Mouse (Mus musculus): ENCODE measurements around the gene Papolb.

Papolb gene

DNA sequence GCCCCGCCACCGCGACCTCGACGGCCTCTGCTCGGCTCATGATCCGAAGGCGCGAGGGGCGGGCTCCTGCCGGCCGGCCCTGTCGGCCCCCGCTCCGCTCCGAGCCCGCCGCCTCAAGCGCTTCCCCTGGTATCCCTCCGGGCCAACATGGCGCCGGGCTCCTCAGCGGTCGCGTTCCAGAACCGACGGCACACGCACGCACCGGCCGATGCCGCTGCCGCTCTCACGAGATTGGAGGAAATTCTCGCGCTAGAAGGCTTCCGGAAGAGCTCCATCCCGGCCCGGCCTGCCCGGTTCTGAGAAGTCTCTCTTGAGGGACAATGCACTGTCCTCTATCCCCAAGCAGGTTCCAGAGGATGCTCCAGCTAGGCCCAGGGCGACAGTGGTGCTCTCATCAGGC, at the start of gene Papolb:
Papolb (minus strand) TSS at position 162 of the 400 bp plus-strand sequence.
- DNase-seq (ENCODE audit: low spot score), result no peak

DNA sequence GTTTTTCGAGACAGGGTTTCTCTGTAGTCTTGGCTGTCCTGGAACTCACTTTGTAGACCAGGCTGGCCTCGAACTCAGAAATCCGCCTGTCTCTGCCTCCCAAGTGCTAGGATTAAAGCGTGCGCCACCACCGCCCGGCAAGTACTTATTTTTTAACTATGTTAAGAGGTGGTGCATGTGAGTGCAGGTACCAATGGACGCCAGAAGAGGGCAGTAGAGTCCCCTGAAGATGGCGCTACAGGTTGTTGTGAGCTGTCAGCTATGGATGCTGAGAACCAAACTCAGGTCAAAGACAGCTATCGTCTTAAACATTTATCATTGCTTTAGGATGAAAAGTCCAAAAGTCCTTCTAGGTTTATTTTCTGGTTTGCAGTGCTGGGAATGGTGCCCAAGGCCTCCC, 48.3 kb upstream of the Papolb start:
- DNase-seq (ENCODE audit: low spot score), result no peak

DNA sequence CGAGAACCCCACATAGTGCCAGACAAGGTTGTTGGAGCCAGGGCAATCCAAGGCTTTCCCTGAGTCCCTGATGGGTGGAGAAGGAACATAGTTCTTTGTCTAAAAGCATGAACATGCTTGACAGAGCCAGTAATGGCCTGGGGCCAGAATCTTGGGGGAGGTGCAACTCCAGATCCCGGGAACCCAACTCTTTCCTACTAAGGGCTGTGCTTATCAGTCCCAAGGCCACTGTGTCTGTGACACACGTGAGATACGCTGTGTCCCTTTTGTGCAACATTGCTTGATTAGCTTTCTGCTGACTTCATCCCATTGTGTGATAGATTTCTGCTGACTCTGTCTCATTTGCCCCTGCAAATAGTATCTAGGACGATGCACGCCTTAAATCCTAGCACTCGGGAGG, 47.0 kb upstream of the Papolb start:
- no peak for DNase-seq (ENCODE audit: low spot score)

DNA sequence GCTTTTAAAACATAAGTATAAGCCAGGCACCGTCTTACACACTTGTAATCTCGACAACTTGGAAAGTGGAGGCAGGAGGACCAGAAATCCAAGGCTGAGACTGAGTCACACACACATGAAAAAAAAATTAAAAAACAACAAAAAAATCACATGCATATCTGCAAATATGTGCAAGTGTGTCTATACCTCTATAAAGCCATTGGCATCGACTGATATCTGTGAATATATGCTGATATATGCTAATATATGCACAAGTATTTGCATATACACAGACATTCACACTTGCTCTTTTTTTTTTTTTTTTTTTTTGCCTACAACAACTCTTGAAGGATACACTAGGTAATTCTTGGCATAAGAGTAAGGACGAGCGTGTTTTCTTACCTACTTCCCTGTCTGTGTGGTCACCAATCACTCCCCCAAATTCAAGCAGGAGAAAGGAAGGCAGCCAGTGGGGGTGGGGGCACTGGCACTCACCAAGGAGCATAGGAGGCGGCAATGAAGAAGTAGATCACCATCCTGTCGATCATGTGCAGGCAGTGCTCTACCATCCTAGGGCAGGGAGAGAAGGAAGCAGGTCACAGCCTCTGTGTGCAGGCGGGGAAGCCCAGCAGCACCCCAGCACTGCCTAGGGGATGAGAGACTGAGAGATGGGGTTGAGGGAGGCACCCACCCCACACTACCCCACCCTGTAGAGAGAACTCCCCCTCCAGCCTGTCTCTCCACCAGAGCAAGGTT, 44.6 kb upstream of the Papolb start:
- no peak for DNase-seq (ENCODE audit: low spot score)

DNA sequence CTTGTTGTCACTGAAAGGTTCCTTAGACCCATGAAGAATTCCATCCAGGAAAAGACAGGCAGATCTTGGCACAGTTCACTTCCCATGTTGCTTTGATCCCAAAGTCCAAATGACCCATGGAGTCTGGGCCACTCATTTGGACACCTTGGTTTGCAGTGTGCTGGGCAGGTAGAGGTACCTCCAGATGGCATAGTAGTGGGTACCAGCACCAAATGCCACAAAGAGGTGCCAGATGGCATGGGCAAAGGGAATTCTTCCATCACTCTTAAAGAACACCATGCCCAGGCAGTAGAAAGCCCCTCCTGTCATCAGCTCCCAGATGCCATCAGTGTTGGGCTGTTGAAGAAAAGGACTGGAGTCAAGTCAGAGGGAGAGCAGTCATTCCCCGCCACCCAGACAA, 34.7 kb upstream of the Papolb start:
- DNase-seq (ENCODE audit: low spot score), result no peak

DNA sequence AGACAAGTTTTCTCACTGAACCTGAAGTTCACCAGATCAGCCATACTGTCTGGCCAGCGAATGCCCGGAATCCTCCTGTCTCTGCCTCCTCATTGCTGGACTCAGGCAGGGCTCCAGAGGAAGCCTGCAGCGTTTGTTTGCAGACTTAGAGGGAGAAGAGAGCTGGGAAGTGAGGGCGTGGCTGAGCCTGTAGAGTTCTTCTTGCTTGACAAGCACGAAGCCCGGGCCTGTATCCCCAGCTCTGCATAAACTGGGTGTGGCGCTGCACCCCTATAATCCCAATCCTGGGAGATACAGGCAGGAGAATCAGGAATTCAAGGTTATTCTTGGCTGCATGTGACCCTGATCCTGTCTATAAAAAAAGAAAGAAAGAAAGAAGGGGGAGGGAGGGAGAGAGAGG, 30.4 kb upstream of the Papolb start:
- no peak for DNase-seq (ENCODE audit: low spot score)

DNA sequence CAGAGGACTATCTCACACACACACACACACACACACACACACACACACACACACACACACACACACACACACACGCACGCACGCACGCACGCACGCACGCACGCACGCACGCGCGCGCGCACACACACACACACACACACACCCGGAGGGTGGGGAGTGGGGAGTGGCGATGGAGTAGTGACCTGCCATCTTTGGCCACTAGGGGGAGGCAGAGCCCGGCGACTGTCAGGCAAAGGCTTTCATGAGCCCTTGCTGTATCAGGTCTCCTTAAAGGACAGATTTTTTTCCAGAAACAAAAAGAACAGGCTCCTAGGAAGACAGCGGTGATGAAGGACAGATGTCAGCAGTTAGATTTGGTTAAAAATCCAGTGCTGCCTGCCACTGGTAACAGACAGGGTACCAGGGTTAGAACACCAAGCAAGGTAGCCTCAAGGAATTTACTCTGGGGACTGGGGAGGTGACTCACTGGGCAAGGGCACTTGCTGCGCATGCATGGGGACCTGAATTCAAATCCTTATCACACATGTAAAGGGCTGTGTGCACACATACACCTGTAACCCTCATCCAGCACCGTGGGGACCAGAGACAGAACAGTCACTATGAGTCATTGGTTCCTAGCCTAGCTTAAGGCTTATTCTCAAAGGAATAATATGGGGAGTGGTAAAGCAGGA, 27.7 kb upstream of the Papolb start:
- peak; percentile 82 for DNase-seq (ENCODE audit: low spot score)

DNA sequence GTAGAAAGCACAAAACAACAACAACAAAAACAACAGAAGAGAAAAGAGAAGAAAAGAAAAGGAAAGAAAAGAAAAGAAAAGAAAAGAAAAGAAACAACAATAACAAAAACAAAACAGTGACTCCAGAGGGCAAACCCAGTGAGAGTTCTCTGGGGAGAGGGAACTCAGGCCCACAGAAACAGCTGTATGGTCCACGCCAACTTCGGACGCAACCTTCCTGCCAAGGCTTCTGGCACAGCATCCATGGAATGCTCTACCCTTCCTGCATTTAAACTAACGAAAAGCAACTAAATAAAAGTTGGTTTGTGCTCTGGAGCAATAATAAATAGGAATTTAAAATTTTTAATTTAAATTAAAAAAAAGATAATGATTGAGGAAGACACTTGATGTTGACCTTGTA, 26.8 kb upstream of the Papolb start:
- no peak for DNase-seq (ENCODE audit: low spot score)

DNA sequence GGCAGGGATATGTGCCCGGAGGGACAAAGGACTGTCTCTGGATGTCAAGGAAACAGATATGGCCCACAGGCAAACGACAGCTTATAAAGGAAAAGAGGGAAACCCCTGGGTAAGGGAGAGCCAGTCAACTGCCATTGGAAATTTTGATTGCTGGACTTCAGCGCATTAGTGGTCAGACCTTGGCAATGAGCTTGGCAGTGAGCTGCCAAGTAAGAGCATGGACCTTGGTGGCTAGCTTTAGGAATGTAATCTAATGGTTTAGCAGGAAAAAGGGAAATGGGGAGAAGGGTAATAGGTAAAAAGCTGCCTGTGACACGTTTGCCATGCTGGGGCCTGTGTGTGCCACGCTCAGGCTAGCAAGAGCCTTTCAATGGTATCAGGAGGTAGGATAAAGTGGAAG, 26.0 kb upstream of the Papolb start:
- DNase-seq (ENCODE audit: low spot score), result no peak

DNA sequence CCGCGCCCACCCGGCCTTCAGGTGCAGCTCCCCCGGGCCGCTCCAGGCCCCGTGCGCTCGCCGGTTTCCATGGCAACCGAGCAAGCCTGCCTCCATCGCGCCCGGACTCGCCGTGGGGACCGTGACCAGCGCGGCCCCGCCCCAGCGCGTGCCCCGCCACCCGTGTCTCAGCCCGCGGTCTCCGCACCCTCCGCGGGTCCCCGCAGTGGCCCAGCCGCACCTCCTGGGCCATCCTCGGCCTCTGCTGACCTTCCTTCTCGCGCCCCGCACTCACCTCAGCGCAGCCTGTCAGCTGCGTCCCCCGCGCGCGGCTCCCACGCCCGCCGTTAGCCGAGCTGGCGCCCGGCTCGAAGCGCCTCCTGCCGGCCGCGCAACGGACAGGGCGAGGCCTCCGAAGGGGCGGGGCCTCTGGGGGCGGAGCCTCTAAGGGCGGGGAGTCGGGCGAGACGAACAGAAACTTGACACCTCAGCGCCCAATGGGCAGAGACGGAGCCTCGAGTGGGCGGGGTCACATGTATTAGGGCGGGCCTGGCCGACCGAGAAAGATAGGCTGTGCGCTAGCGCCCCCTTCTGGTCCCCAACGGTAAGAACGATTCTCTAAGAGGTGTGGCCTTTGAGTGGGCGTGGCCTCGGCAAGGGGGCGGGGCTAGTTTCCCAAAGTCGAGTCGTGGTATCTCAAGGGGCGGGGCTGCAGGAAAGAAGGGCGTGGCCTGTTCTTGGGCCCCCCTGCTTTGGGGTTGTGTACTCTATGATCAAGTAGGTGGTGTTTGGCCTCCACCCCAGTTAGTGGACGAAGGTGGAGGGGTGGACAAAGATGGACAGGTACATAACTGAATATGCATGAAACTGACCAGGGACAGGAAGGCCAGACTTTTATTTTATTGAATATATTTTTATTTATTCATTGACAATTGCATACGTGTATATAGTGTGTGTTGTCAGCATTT, 21.1 kb upstream of the Papolb start, which contains the start of gene Radil:
Radil (minus strand) TSS at position 393 of the 947 bp plus-strand sequence.
- peak; percentile 98 for DNase-seq (ENCODE audit: low spot score)

DNA sequence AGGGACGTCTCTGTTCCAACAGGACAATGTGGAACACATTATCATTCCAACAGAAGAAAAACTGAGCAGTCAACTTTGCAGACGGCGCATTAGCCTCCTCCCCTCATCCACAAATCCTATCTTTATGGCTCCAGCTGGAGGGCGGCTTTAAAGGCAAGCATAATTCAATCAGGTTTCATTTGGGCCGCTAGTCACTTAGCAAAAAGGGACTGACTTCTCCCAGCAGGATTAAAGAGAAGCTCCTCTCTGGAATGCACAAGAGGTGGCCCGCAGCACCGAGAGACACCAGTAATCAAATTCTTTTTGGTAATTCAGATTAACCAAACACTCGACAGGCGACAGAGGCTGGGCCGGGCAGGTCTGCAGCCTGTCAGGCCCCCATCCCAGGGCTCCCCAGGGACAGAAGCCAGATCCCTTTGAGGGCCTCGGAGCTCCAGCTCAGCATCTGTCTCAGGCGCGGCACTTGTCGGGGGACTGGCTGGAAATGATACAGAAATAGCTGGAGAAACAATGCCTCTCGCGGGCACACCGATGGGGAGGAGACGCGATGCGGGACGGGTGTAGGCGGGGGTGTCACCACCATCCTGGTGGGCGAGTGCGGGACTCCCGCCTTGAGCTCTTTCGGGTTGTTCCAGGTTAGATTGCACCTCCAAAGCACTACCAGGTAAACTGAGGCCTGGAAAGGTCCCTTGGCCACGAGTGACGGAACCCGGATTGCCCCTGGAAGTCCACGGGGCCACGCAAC, 20.3 kb upstream of the Papolb start:
- peak; percentile 79 for DNase-seq (ENCODE audit: low spot score)

DNA sequence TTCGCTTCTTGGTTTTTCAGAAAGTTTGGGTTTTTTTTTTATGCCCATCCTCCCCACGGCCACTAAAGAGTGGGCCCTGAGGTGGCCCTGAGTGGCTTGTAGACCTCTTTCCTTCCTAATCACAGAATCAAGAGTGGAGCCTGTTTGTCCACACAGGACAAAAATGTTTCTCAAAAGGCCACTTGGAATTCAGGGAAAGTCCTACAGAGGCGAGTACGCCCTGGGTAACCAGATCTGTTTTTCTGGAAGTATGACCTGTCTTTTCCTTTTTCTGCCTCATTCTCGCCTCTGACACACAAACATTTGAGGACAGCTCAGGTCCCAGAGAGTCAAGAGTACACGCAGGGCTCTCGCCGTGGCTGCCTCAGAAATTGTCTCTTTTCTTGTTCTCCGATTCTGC, 19.6 kb upstream of the Papolb start:
- no peak for DNase-seq (ENCODE audit: low spot score)

DNA sequence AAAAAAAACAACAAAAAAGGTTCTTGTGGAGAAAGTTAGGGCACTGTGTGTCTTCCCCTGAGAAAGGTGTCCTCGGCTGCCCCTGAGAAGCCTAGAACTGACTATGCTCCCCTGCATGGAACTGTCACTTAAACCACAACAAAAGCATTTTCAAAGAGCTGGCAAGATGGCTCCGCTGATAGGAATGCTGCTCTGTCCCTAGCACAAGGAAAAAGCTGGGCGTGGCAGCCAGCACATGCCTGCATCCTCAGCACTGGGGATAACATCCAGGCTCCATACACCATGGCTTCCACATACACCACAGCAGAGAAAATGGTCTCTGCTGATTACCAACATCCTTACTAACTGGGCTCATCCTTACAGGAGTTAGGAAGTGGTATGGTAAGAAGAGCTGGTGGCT, 17.2 kb upstream of the Papolb start:
- no peak for DNase-seq (ENCODE audit: low spot score)

DNA sequence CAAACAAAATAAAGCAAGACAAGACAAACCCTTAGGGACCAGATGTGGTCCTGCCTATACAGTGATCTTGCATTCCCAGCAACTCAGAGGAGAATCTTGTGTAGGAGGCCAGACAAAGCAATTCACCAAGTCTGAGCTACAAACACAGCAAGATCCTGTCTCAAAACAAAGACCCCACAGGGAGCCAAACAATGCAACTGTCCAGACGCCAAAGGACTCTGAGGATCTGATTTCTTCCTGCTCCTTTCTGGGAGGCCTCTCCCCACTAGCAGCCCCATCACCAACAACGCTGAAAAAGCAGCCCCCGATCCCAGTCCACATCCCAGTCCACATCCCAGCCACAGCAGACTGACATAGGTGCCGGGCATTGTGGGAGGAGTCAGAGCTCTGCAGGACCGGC, 16.5 kb upstream of the Papolb start:
- DNase-seq (ENCODE audit: low spot score), result no peak

DNA sequence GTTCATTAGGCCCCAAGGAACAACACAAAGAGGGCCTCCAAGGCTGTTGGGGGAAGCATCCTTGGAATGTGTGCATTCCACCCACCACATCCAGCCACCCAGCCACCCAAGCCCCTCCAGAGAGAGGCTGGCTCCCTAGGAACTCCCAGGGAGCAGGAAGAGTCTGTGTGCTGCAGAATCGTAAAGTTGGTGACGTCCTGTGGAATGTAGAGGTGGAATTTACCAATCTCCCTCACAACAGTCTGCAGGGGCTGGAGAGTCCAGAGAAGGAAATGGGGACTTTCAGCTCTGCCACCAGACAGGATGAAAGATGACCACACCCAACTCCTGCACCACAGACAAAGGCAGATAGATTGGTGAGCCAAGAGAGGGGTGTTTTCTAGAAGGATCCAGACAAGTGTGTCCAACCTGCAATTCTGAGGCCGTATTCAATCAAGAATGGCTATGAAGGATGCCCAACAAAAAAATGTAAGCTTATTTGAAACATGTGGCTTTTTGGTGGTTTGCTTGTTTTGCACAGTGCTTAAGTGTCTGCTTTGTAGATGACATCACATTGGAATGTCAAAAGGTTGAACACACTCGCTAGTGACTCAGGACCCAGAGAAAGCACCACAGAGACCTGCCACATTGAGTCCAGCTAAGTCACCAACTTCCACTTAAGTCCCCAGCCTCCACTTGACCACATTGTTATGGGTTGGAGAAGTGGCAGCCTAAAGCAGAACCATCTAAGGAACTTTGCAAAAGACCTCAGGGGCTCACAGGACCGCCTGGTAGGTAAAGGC, 15.3 kb upstream of the Papolb start:
- no peak for DNase-seq (ENCODE audit: low spot score)

DNA sequence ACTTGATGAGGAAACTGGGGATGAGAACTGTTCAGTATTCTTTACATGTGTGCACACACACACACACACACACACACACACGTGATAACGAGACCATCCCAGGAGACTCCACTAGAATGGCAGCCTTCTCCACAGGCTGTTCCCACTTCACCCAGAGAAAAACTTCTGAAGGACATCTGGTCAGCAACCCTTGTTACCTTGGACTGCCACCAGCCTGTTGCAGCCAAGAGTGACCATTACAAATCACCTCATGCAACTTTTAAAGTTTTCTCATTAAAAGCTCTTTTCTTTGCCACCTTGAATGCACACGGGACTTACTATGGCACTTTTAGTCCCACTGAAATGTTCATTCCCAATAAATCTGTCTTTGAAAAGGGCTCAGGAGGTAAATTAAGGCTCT, 7.4 kb upstream of the Papolb start:
- DNase-seq (ENCODE audit: low spot score), result no peak

DNA sequence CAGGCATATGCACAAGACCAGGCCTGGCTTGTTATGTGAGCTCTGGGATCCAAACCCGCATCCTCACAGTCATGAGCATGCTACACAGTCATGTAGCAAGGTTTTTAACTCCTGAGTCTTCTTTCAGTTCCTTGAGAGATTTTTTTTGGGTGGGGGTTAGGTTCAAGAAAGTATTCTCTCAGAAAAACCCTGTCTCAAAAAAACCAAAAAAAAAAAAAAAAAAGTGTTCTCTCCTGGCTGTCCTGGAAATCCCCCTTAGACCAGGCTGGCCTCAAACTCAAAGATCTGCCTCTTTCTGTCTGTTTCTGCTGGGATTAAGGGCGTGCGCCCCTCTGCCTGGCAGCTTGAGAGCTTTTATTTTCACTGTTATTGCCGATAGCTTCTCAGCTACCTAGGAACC, 5.5 kb upstream of the Papolb start:
- no peak for DNase-seq (ENCODE audit: low spot score)

DNA sequence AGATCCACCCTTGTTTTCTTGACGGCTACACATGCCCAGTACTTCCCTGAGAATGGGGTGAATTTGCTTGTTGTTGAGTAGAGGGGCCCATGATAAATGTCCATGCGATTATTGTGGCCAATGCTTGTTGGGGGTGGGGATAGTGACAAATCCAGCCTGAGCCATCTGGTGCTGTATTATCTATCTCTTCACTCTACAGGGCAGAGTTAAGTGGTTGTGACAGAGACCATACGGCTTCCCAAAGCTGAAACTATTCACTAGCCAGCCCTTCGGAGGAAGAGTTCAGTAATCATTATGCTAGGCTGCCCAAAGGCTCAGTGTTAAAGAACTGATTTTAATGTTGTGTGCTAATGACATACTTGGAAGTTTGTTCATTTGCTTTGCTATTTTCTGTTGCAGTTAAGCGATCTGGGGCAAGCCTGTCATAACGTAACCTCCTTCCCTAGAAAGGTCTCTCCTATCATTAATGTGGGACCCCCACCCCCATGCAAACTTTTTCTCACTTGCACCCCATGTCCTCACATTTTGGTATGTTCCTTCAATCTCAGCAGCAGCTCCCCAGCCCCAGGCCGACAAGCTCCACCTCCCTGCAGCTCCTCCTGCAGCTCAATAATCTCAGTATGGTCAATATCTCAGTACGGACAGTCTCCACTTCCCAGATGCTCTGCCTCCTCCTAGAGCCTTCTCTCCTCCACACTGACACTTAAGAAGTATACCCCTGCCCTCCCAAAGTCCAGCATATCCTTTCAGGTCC, 5.0 kb downstream of the Papolb start:
- DNase-seq (ENCODE audit: low spot score), result no peak

DNA sequence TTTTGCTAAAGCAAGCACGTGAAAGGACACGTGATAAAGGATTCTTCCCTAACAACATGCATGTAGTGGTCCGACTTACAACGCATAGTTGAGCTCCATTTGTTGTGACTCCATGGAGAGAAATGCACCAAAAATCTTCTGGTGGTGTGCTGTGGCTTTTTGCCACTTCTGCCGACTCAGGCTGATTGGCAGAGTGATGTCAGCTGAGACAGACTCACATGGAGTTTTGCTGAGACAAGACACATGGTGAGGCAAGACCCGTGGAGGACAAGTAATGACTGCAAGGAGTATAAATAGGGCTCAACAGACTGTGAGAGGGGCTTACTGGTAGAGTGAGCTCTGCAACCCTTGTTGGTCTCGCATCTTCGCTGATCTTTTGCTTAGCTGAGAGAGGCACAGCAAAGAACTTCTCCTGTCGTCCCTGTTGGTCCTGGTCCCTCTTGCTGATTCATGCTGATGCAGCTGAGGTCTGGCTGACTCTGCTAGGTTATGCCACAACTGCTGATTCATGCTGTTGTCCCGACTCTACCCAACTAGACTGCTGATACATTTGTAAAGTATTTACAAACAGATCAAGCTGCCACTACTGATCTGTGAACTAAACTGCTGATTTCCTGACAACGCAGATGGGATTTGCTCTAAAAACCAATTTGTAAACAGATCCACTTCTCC, 8.5 kb downstream of the Papolb start:
- DNase-seq (ENCODE audit: low spot score), result peak; percentile 35

DNA sequence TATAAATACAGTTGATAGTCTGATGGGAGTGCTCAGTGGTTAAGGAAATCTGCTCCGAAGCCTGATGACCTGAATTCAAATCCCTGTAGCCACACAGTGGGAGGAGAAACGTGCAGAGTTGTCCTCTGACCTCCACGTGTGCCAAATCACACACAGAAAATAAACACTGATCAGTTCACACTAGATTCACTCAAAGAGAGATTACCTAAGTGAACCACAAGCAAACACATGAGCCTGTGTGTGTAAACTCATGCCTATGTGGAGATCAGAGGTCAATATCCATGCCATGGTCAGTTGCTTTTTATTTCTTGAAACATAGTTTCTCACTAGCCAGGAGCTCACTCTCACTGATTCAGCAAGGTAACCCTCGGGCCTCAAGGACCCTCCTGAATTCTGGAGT, 9.5 kb downstream of the Papolb start:
- no peak for DNase-seq (ENCODE audit: low spot score)
